Mouse (Mus musculus): ENCODE measurements around the gene M6pr. TPM values are rescaled to one million over a fixed set of nuclear protein-coding genes. Genes with fewer than 3 reads are reported as not detected.
A peak's percentile ranks its signal among the peaks of the same experiment; 100 is the strongest.

M6pr gene
- total RNA-seq, 2 experiments from 2014 or later, result 20.0 to 23.0 TPM

- no peak for TF ChIP-seq CTCF (IDR thresholded peaks at IDR 0.05)
- DNase-seq, result no peak
- H3K27ac ChIP-seq, result no peak overlapping the region
- intact Hi-C loops (cut with DNase I), result no loop called here
- no peak overlapping the region for H3K4me3 ChIP-seq
Observed at GRCm38 (mm10) chr6:122290253-122290652, 18.3 kb upstream of the M6pr start.

GRCm38 (mm10) chr6:122291264-122291663, 17.3 kb upstream of the M6pr start:
- no peak for TF ChIP-seq CTCF (IDR thresholded peaks at IDR 0.05)
- Histone ChIP-seq H3K27ac (no peak overlapping the region), H3K4me3 (no peak overlapping the region)
- intact Hi-C loops (cut with DNase I), result no loop called here
- DNase-seq, result no peak

GRCm38 (mm10) chr6:122291735-122292134, 16.8 kb upstream of the M6pr start:
- TF ChIP-seq CTCF (IDR thresholded peaks at IDR 0.05), result no peak
- intact Hi-C loops (cut with DNase I), result no loop called here
- Histone ChIP-seq H3K27ac (no peak overlapping the region), H3K4me3 (no peak overlapping the region)
- DNase-seq, result no peak

- intact Hi-C loops (cut with DNase I), result no loop called here
- H3K27ac ChIP-seq, result no peak overlapping the region
- no peak for DNase-seq
- no peak for TF ChIP-seq CTCF (IDR thresholded peaks at IDR 0.05)
- H3K4me3 ChIP-seq, result no peak overlapping the region
Observed at GRCm38 (mm10) chr6:122292184-122292583, 16.3 kb upstream of the M6pr start.

- no peak for TF ChIP-seq CTCF (IDR thresholded peaks at IDR 0.05)
- intact Hi-C loops (cut with DNase I), result no loop called here
- Histone ChIP-seq H3K27ac (no peak overlapping the region), H3K4me3 (no peak overlapping the region)
- DNase-seq, result no peak
Observed at GRCm38 (mm10) chr6:122293121-122293520, 15.4 kb upstream of the M6pr start.

GRCm38 (mm10) chr6:122293796-122294195, 14.7 kb upstream of the M6pr start:
- TF ChIP-seq CTCF (IDR thresholded peaks at IDR 0.05), result no peak
- no peak for DNase-seq
- Histone ChIP-seq H3K27ac (no peak overlapping the region), H3K4me3 (no peak overlapping the region)
- intact Hi-C loops (cut with DNase I), result no loop called here

- H3K27ac ChIP-seq, result no peak overlapping the region
- no peak overlapping the region for H3K4me3 ChIP-seq
- no peak for DNase-seq
- no peak for TF ChIP-seq CTCF (IDR thresholded peaks at IDR 0.05)
- intact Hi-C loops (cut with DNase I), result no loop called here
Observed at GRCm38 (mm10) chr6:122294290-122294689, 14.2 kb upstream of the M6pr start.

- no peak for TF ChIP-seq CTCF (IDR thresholded peaks at IDR 0.05)
- DNase-seq, result no peak
- intact Hi-C loops (cut with DNase I), result no loop called here
- H3K4me3 ChIP-seq, result no peak overlapping the region
- no peak overlapping the region for H3K27ac ChIP-seq
Observed at GRCm38 (mm10) chr6:122295242-122295641, 13.3 kb upstream of the M6pr start.

- H3K4me3 ChIP-seq, result peak overlapping the region; percentile 71
- no peak for DNase-seq
- H3K27ac ChIP-seq, result no peak overlapping the region
- intact Hi-C loops (cut with DNase I), result no loop called here
- TF ChIP-seq CTCF (IDR thresholded peaks at IDR 0.05), result no peak
Observed at GRCm38 (mm10) chr6:122296918-122297278, 11.6 kb upstream of the M6pr start.

GRCm38 (mm10) chr6:122297279-122298222, 11.0 kb upstream of the M6pr start:
- no peak for DNase-seq
- Histone ChIP-seq H3K27ac (peak overlapping the region; percentile 40), H3K4me3 (peak overlapping the region; percentile 71)
- TF ChIP-seq CTCF (IDR thresholded peaks at IDR 0.05), result no peak
- intact Hi-C loops (cut with DNase I), result no loop called here

GRCm38 (mm10) chr6:122298223-122298609, 10.3 kb upstream of the M6pr start:
- intact Hi-C loops (cut with DNase I), result no loop called here
- TF ChIP-seq CTCF (IDR thresholded peaks at IDR 0.05), result no peak
- no peak overlapping the region for H3K27ac ChIP-seq
- no peak overlapping the region for H3K4me3 ChIP-seq
- DNase-seq, result no peak

GRCm38 (mm10) chr6:122299621-122300133, 8.8 kb upstream of the M6pr start:
- no peak for DNase-seq
- no peak overlapping the region for H3K4me3 ChIP-seq

GRCm38 (mm10) chr6:122302121-122302520, 6.4 kb upstream of the M6pr start:
- no peak for TF ChIP-seq CTCF (IDR thresholded peaks at IDR 0.05)
- DNase-seq, result no peak
- Histone ChIP-seq H3K4me3 (no peak overlapping the region), H3K27ac (no peak overlapping the region)
- intact Hi-C loops (cut with DNase I), result loop anchor here (5.0 to 10.0 kb wide), 2 partner anchors 740 to 1027 kb away; no protein-coding TSS in a partner anchor

More at GRCm38 (mm10) chr6:122299621-122300133, 8.8 kb upstream of the M6pr start:
- no peak overlapping the region for H3K27ac ChIP-seq
- intact Hi-C loops (cut with DNase I), result loop anchor here (5.0 to 10.0 kb wide), 2 partner anchors 737 to 1025 kb away; no protein-coding TSS in a partner anchor
- no peak for TF ChIP-seq CTCF (IDR thresholded peaks at IDR 0.05)
